Mouse (Mus musculus) neutrophil, adult 83 days (primary cell): Measurements from ENCODE around the gene Hmbs. TPM values are rescaled to one million over a fixed set of nuclear protein-coding genes. Genes with fewer than 3 reads are reported as not detected.

Source experiments
- total RNA-seq, 2 experiments: library from RNA; stranded (reverse); gene quantifications; one replicate each; pipeline ENCODE4 v1.2.4; 2023

Hmbs gene
- 100 to 1,000 TPM in 1 of 2 experiments, 10 to 100 TPM in 1; 82.1 to 130 TPM for total RNA-seq

GRCm38 (mm10) chr9:44343781-44344421 is at the start of gene Hmbs:
Hmbs (minus strand) TSS chr9:44344228.

GRCm38 (mm10) chr9:44379054-44379834 is 35.2 kb upstream of the Hmbs start, which contains the start of gene Hyou1:
Hyou1 (plus strand) TSS chr9:44379490.

GRCm38 (mm10) chr9:44361190-44361917 is 17.3 kb upstream of the Hmbs start, which contains the start of gene Vps11:
Vps11 (minus strand) TSS chr9:44361670.

GRCm38 (mm10) chr9:44334396-44335330 is 9.4 kb downstream of the Hmbs start, which contains the start of gene H2afx:
H2afx (plus strand) TSS chr9:44334694.

GRCm38 (mm10) chr9:44325768-44326370 is 18.2 kb downstream of the Hmbs start, which contains the start of gene Dpagt1:
Dpagt1 (plus strand) TSS chr9:44326019.

GRCm38 (mm10) chr9:44319887-44320798 is 23.9 kb downstream of the Hmbs start, which contains the start of gene C2cd2l:
C2cd2l (minus strand) TSS chr9:44320285.

GRCm38 (mm10) chr9:44305466-44306079 is 38.5 kb downstream of the Hmbs start, which contains the start of gene Hinfp:
Hinfp (minus strand) TSS chr9:44305671.

GRCm38 (mm10) chr9:44288076-44288958 is 55.7 kb downstream of the Hmbs start, which contains the start of gene Abcg4:
Abcg4 (minus strand) TSS chr9:44288615.

Other genes with a start within 250 kb of the Hmbs start
- under 1 TPM; 0.20 to 0.40 TPM for gene Mfrp, start 242.5 kb downstream of the Hmbs start, total RNA-seq
- gene C1qtnf5, start 237.0 kb downstream of the Hmbs start, total RNA-seq: not detected
- gene Gm49380, start 230.7 kb downstream of the Hmbs start, total RNA-seq: not detected
- gene Rnf26, start 230.7 kb downstream of the Hmbs start, total RNA-seq: 10 to 100 TPM; 38.7 to 39.3 TPM
- 1 to 10 TPM; 3.6 to 3.7 TPM for gene Mcam, start 209.8 kb downstream of the Hmbs start, total RNA-seq
- gene Cbl, start 110.2 kb downstream of the Hmbs start, total RNA-seq: 100 to 1,000 TPM; 197 to 219 TPM
- not detected for gene Ccdc153, start 103.6 kb downstream of the Hmbs start, total RNA-seq
- 1 to 10 TPM; 1.9 to 2.4 TPM for gene Pdzd3, start 92.8 kb downstream of the Hmbs start, total RNA-seq
- gene Nlrx1, start 75.6 kb downstream of the Hmbs start, total RNA-seq: 10 to 100 TPM; 62.6 to 64.4 TPM
- 10 to 100 TPM; 11.0 to 18.8 TPM for gene Abcg4, start 55.6 kb downstream of the Hmbs start, total RNA-seq
- 10 to 100 TPM; 23.4 to 31.4 TPM for gene Hinfp, start 38.6 kb downstream of the Hmbs start, total RNA-seq
- 10 to 100 TPM; 17.8 to 22.2 TPM for gene C2cd2l, start 23.9 kb downstream of the Hmbs start, total RNA-seq
- gene Dpagt1, start 18.2 kb downstream of the Hmbs start, total RNA-seq: 10 to 100 TPM; 17.1 to 17.2 TPM
- 100 to 1,000 TPM; 314 to 338 TPM for gene H2afx, start 9.5 kb downstream of the Hmbs start, total RNA-seq
- 10 to 100 TPM; 31.9 to 32.4 TPM for gene Vps11, start 17.4 kb upstream of the Hmbs start, total RNA-seq
- gene Hyou1, start 35.3 kb upstream of the Hmbs start, total RNA-seq: 10 to 100 TPM; 53.9 to 60.6 TPM
- gene Slc37a4, start 52.6 kb upstream of the Hmbs start, total RNA-seq: 10 to 100 TPM; 10.2 to 13.4 TPM
- 1,000 to 10,000 TPM; 1,077 to 1,135 TPM for gene Rps25, start 62.9 kb upstream of the Hmbs start, total RNA-seq
- 10 to 100 TPM; 46.4 to 47.3 TPM for gene Trappc4, start 63.4 kb upstream of the Hmbs start, total RNA-seq
- gene Ccdc84, start 74.3 kb upstream of the Hmbs start, total RNA-seq: 10 to 100 TPM; 26.4 to 27.0 TPM
- gene Foxr1, start 96.9 kb upstream of the Hmbs start, total RNA-seq: not detected
- gene Upk2, start 110.7 kb upstream of the Hmbs start, total RNA-seq: not detected
- gene Bcl9l, start 138.6 kb upstream of the Hmbs start, total RNA-seq: 1 to 10 TPM; 8.0 to 9.3 TPM
- gene Cxcr5, start 217.6 kb upstream of the Hmbs start, total RNA-seq: under 1 TPM; 0.46 to 0.77 TPM